Mouse (Mus musculus): Measurements from ENCODE around the gene Gpr82. TPM values are rescaled to one million over a fixed set of nuclear protein-coding genes. Genes with fewer than 3 reads are reported as not detected.

Gpr82 gene
- polyA plus RNA-seq, 1 experiment = not detected

DNA sequence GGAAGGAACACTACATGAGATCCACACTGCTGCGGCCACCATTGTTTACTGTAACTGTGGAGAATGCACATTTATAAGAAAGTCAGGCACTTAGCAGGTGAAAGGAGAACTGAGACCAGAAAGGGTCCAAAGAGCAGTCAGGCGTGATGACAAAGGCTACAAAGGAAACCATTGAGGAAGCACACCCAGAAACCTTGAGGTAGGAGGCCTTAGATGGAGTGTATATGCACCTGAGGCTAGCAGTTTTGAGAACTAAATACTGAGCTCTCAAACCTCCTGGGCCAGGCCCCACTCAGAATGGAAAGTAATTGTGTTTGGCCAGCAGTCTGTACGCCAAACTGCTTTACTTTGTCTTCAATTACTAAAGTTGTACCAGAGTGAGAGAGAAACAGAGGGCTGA, 9.2 kb downstream of the Gpr82 start:
- WGBS = 75% methylated on average over 3 of the region's 3 CpGs
- Histone ChIP-seq H3K4me1 (ENCODE audit: control insufficient read depth, insufficient read depth, low read length) (no peaks in the 10 kb centered on the region), H3K4me3 (ENCODE audit: insufficient read depth, low read depth, low read length) (no peak overlapping the region), H3K27ac (ENCODE audit: insufficient read depth, low read depth, low read length) (no peak overlapping the region)
- TF ChIP-seq POLR2A (IDR thresholded peaks at IDR 0.05; ENCODE audit: insufficient read depth, low read depth, low read length) (no peak), CTCF (IDR thresholded peaks at IDR 0.05; ENCODE audit: insufficient read depth, low read depth, low read length) (no peak)

DNA sequence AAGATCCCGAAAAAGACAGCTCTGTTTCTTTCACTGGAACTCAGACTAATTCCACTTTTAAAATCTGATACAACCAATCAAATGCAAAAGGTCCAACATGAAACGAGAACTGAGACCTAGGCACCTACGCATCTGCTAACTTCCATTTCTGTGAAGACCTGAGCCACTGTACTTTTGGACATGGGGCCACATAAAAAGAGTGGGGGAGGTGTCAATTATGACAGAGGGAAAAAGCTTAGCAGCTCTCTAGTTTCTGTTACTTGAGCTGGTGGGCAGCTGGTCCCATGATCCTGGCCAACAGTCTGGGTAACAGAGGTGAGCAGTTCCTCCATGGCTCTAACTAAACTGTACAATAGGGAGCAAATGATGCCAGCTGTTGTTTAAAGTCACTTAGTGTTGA, 11.8 kb downstream of the Gpr82 start:
- 92% methylated on average over 3 of the region's 3 CpGs for WGBS
- Histone ChIP-seq H3K4me1 (ENCODE audit: control insufficient read depth, insufficient read depth, low read length) (no peaks in the 10 kb centered on the region), H3K4me3 (ENCODE audit: insufficient read depth, low read depth, low read length) (no peak overlapping the region), H3K27ac (ENCODE audit: insufficient read depth, low read depth, low read length) (no peak overlapping the region)
- no peak for TF ChIP-seq CTCF (IDR thresholded peaks at IDR 0.05; ENCODE audit: insufficient read depth, low read depth, low read length)
- TF ChIP-seq POLR2A (IDR thresholded peaks at IDR 0.05; ENCODE audit: insufficient read depth, low read depth, low read length) = no peak

DNA sequence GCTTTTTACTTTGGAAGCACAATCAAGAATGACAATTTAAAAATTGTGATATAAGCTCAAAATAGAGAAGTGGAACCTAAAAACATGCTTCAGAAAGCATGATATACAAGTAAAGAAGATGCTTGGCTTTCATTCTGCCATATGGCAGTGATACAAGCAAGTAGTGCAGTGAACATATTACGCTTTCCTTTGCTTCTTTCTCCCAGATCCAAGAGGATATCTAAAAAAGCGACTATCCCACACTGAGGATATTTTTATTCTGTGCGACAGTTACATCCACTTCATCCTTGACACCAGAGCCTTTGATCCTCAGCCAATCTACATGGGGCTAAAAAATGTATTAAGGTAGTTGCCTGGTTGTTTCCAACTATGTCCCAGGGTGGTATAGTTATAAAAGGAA, 20.6 kb downstream of the Gpr82 start:
- no peak overlapping the region for H3K4me3 ChIP-seq (ENCODE audit: insufficient read depth, low read depth, low read length)
- H3K4me1 ChIP-seq (ENCODE audit: control insufficient read depth, insufficient read depth, low read length) = no peaks in the 10 kb centered on the region
- H3K27ac ChIP-seq (ENCODE audit: insufficient read depth, low read depth, low read length) = no peak overlapping the region
- 81% methylated on average over 3 of the region's 3 CpGs for WGBS
- no peak for TF ChIP-seq CTCF (IDR thresholded peaks at IDR 0.05; ENCODE audit: insufficient read depth, low read depth, low read length)
- no peak for TF ChIP-seq POLR2A (IDR thresholded peaks at IDR 0.05; ENCODE audit: insufficient read depth, low read depth, low read length)

GRCm38 (mm10) chrX:13686589-13686988, 25.4 kb downstream of the Gpr82 start:
- 95% methylated on average over 1 of the region's 1 CpGs for WGBS
- no peaks in the 10 kb centered on the region for H3K4me1 ChIP-seq (ENCODE audit: control insufficient read depth, insufficient read depth, low read length)
- no peak overlapping the region for H3K4me3 ChIP-seq (ENCODE audit: insufficient read depth, low read depth, low read length)
- no peak overlapping the region for H3K27ac ChIP-seq (ENCODE audit: insufficient read depth, low read depth, low read length)
- TF ChIP-seq CTCF (IDR thresholded peaks at IDR 0.05; ENCODE audit: insufficient read depth, low read depth, low read length) (no peak), POLR2A (IDR thresholded peaks at IDR 0.05; ENCODE audit: insufficient read depth, low read depth, low read length) (no peak)

- no peaks in the 10 kb centered on the region for H3K4me1 ChIP-seq (ENCODE audit: control insufficient read depth, insufficient read depth, low read length)
- no peak overlapping the region for H3K27ac ChIP-seq (ENCODE audit: insufficient read depth, low read depth, low read length)
- H3K4me3 ChIP-seq (ENCODE audit: insufficient read depth, low read depth, low read length) = no peak overlapping the region
- WGBS = 40% methylated on average over 2 of the region's 2 CpGs
- TF ChIP-seq POLR2A (IDR thresholded peaks at IDR 0.05; ENCODE audit: insufficient read depth, low read depth, low read length) (no peak), CTCF (IDR thresholded peaks at IDR 0.05; ENCODE audit: insufficient read depth, low read depth, low read length) (no peak)
These were observed 27.2 kb downstream of the Gpr82 start for GRCm38 (mm10) chrX:13688356-13688755.

DNA sequence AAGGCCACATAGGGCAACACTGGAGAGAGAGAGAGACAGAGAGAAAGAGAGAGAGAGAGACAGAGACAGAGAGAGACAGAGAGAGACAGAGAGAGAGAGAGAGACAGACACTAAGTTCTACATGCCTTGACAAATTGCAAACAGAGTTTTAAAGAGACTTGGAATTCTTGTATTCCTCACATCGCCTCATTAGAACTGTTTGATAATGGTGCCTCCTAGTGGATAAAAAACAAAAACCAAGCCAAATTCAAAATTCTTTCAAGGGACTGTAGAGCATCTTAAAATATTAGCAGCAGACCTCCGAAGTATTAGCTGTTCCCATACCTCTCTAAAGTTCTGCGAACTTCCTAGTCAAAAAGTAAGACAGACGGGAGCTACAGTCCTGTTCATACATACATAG, 30.7 kb downstream of the Gpr82 start:
- H3K27ac ChIP-seq (ENCODE audit: insufficient read depth, low read depth, low read length) = no peak overlapping the region
- TF ChIP-seq POLR2A (IDR thresholded peaks at IDR 0.05; ENCODE audit: insufficient read depth, low read depth, low read length) (no peak), CTCF (IDR thresholded peaks at IDR 0.05; ENCODE audit: insufficient read depth, low read depth, low read length) (no peak)
- H3K4me1 ChIP-seq (ENCODE audit: control insufficient read depth, insufficient read depth, low read length) = no peaks in the 10 kb centered on the region
- no peak overlapping the region for H3K4me3 ChIP-seq (ENCODE audit: insufficient read depth, low read depth, low read length)
- WGBS = 68% methylated on average over 4 of the region's 4 CpGs

DNA sequence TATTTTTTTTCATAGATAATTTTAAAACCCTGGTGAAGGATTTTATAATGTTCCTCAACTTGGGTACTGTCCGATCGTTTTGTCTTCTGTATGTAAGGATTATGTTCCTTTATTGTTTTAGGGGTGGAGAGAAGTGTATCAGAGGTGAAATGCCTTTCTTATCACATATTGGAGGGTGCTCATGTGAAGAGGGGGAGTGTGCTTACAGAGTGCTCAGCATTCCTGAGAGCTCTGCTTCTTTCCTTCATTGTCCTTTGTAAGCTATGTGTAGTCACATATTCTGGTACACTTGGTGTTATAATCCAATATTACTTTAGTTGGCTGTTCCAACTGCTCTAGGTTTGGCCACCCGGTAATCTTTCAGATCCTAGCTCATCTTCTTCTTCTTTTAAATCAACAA, 39.5 kb downstream of the Gpr82 start:
- WGBS = 90% methylated on average over 3 of the region's 3 CpGs
- TF ChIP-seq POLR2A (IDR thresholded peaks at IDR 0.05; ENCODE audit: insufficient read depth, low read depth, low read length) (no peak), CTCF (IDR thresholded peaks at IDR 0.05; ENCODE audit: insufficient read depth, low read depth, low read length) (no peak)
- no peaks in the 10 kb centered on the region for H3K4me1 ChIP-seq (ENCODE audit: control insufficient read depth, insufficient read depth, low read length)

GRCm38 (mm10) chrX:13705051-13705450, 43.9 kb downstream of the Gpr82 start:
- no peaks in the 10 kb centered on the region for H3K4me1 ChIP-seq (ENCODE audit: control insufficient read depth, insufficient read depth, low read length)
- TF ChIP-seq CTCF (IDR thresholded peaks at IDR 0.05; ENCODE audit: insufficient read depth, low read depth, low read length) = no peak
- TF ChIP-seq POLR2A (IDR thresholded peaks at IDR 0.05; ENCODE audit: insufficient read depth, low read depth, low read length) = no peak
- 55% methylated on average over 2 of the region's 2 CpGs for WGBS
- no peak overlapping the region for H3K4me3 ChIP-seq (ENCODE audit: insufficient read depth, low read depth, low read length)
- no peak overlapping the region for H3K27ac ChIP-seq (ENCODE audit: insufficient read depth, low read depth, low read length)

More for the DNA sequence above, 39.5 kb downstream of the Gpr82 start:
- H3K4me3 ChIP-seq (ENCODE audit: insufficient read depth, low read depth, low read length) = no peak overlapping the region
- H3K27ac ChIP-seq (ENCODE audit: insufficient read depth, low read depth, low read length) = no peak overlapping the region

GRCm38 (mm10) chrX:13710174-13710573, 49.0 kb downstream of the Gpr82 start:
- no peaks in the 10 kb centered on the region for H3K4me1 ChIP-seq (ENCODE audit: control insufficient read depth, insufficient read depth, low read length)
- H3K4me3 ChIP-seq (ENCODE audit: insufficient read depth, low read depth, low read length) = no peak overlapping the region
- TF ChIP-seq POLR2A (IDR thresholded peaks at IDR 0.05; ENCODE audit: insufficient read depth, low read depth, low read length) (no peak), CTCF (IDR thresholded peaks at IDR 0.05; ENCODE audit: insufficient read depth, low read depth, low read length) (no peak)
- WGBS = 32% methylated on average over 2 of the region's 2 CpGs
- H3K27ac ChIP-seq (ENCODE audit: insufficient read depth, low read depth, low read length) = no peak overlapping the region

Other genes with a start within 250 kb of the Gpr82 start
- gene Nyx, start 195.3 kb upstream of the Gpr82 start, polyA plus RNA-seq (2012; ENCODE audit: insufficient read depth, insufficient read length, low replicate concordance, missing spikeins) = not detected in 2 replicates
- gene Gpr34, start 29.3 kb upstream of the Gpr82 start, polyA plus RNA-seq (2012; ENCODE audit: insufficient read depth, insufficient read length, low replicate concordance, missing spikeins) = not detected in 2 replicates
- not detected in 2 replicates for gene Cask, start 190.0 kb downstream of the Gpr82 start, polyA plus RNA-seq (2012; ENCODE audit: insufficient read depth, insufficient read length, low replicate concordance, missing spikeins)